Mouse (Mus musculus): Measurements from ENCODE around the gene Pgbd5. TPM values are rescaled to one million over a fixed set of nuclear protein-coding genes. Genes with fewer than 3 reads are reported as not detected.

The Pgbd5 gene
- 4.7 and 7.6 TPM in 2 replicates for total RNA-seq (2021)
- long read RNA-seq, transcript Pgbd5-201 (7 exons, 2,824 nt), result major isoform, 6 of 8 reads
- long read RNA-seq, partial matches to known transcripts, result 0 of 8 reads
- long read RNA-seq, other reads (novel, unspliced or antisense), result 2 of 8 reads

- DNase-seq, result no peak
Measured at GRCm38 (mm10) chr8:124439558-124439957, at the start of gene Pgbd5. Gene Pgbd5 (minus strand): TSS chr8:124439658.

DNA sequence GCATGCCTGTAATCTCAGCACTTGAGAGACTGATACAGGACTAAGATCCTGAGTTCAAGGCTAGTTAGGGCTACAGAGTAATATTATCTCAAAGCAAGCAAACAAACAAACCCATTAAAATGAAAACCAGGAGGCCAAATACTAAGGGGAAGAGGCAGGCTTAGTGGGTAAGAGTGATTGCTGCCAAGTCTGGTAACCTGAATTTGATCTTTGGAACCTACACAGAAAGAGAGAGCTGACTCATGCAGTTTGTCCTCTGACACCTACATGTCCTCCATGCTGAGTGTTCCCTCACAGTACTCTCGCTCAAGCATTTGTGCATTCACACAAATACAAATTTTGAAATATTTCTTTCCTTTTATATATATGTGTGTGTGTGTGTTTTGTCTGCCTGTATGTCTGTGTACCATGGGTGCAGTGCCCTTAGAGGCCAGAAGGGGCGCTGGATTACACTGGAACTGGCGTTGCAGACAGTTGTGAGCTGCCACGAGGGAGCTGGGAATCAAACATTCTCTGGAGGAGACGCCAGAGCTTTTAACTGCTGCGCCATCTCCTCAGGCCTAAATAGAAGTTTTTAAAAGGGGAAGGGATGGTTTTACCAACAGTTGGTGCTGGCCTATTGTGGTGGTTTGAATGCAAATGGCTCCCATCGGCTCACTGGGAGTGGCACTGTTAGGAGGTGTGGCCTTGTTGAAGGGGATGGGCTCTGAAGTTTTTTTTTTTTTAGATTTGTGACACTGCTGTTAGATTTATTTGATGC is 44.1 kb upstream of the Pgbd5 start:
- DNase-seq, result no peak

DNA sequence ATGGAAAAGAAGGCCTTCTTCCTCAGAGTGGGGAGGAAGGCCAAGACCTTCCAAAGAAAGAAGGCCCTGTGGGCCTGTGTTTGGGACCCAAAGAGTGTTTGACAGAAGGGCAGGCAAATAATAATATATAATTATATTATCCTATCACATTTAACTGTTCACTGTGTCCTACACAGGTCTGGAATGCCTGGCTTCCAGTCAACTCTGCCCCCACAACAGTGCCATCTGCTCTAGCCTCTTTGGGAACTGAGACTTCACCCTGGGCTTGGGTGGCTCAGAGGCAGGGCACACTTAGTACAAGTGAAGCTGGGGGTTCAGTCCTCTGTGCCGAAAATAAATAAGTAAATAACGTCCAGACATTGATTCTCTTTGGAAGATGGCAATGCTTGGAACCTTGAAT is 43.3 kb upstream of the Pgbd5 start:
- DNase-seq, result no peak

DNA sequence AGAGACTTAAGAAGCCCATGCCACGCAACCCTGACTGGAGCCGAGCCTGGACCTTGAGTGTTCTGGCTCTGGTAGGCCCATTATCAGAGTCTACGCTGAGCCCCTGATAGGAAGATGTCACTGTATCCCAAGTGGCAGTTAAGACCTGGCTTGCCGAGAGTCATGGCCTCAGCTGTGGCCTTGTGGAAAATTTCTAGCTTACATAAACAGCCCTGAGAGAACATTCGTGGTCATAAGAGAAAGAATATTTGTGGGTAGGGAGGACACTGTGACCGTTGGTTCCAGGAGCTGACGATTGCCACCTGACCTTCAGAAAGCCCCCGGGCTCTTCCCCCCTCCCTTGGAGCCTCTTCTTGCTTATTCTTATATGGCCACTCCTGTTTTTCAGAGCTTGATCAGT is 40.9 kb upstream of the Pgbd5 start:
- no peak for DNase-seq

GRCm38 (mm10) chr8:124479251-124479650 is 39.8 kb upstream of the Pgbd5 start:
- DNase-seq, result no peak

GRCm38 (mm10) chr8:124476701-124477100 is 37.2 kb upstream of the Pgbd5 start:
- DNase-seq, result no peak

DNA sequence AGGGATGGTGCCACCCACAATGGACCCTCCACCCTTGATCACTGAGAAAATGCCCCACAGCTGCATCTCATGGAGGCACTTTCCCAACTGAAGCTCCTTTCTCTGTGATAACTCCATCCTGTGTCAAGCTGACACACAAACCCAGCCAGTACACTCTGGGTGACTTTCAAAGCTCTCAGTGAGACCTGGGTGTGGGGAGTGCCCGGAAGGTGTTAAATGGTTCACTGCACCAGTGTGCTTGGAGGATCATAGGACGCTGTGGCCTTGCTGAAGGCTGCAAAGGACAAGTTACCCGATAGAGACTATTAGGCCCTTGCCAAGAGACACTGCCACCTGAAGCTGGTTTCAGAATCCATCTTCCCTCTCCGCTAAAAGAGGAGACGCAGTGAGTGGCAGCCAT is 36.2 kb upstream of the Pgbd5 start:
- no peak for DNase-seq

DNA sequence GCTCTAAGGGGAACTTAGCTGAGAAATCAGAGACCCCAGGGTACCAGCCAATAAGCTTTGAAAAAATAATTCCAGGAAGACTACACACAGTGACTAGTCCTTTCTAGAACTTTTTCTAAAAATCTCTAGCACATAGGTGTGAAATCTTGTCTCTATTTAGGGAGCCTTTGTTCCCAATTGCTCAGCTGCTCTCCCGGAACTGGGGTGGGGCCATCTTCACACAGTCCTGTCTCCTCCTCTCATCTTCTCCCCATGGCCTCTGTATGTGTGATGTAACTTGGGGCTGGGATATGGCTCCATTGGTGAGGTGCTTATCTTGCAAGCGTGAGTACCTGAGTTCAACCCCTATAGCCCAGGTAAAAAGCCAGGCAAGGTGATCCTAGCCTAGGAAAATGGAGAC is 25.2 kb upstream of the Pgbd5 start:
- no peak for DNase-seq

GRCm38 (mm10) chr8:124463111-124463510 is 23.7 kb upstream of the Pgbd5 start:
- no peak for DNase-seq

- no peak for DNase-seq
Measured at GRCm38 (mm10) chr8:124462192-124462591, 22.7 kb upstream of the Pgbd5 start.

- no peak for DNase-seq
Measured at GRCm38 (mm10) chr8:124461103-124461502, 21.6 kb upstream of the Pgbd5 start.

- DNase-seq, result no peak
Measured at GRCm38 (mm10) chr8:124460660-124461059, 21.2 kb upstream of the Pgbd5 start.

DNA sequence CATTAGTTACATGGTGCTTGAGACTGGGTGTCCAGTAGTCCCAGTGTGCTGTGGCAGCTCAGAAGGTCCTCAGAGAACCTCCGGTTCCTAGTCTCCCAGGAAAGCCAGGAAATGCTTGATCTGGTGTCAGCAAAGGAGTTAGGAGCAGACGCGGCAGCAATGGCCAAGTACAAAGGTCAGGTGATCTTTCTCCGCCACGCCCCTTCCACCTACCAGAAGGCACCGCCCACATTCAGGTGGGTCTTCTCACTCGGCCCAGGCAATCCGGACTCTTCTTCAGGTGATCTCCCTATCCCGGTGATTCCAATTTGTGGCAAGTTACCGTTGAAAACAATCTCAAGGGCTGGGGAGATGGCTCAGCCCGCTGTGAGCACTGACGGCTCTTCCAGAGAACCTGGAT is 20.2 kb upstream of the Pgbd5 start:
- no peak for DNase-seq

DNA sequence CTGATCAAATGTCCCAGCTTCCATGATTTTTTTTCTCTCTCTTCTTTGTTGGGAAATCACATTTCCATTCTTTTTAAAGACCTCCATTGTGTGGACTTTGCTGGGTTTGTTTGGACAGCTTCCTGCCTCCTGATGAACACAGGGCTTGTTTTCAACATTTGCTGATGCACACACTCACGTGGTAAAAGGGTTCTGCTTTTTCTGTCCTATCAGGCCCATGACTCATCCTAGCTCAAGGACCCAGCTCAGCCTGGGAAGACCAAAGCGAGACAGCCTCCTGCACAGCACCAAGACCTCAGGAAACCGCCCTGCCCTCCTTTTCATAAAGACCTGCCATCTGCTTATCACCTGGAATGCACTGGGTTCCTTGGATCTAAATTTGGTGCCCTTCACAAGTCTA is 15.9 kb upstream of the Pgbd5 start:
- DNase-seq, result peak; percentile 34

- no peak for DNase-seq
Measured at GRCm38 (mm10) chr8:124450192-124450895, 10.9 kb upstream of the Pgbd5 start.

DNA sequence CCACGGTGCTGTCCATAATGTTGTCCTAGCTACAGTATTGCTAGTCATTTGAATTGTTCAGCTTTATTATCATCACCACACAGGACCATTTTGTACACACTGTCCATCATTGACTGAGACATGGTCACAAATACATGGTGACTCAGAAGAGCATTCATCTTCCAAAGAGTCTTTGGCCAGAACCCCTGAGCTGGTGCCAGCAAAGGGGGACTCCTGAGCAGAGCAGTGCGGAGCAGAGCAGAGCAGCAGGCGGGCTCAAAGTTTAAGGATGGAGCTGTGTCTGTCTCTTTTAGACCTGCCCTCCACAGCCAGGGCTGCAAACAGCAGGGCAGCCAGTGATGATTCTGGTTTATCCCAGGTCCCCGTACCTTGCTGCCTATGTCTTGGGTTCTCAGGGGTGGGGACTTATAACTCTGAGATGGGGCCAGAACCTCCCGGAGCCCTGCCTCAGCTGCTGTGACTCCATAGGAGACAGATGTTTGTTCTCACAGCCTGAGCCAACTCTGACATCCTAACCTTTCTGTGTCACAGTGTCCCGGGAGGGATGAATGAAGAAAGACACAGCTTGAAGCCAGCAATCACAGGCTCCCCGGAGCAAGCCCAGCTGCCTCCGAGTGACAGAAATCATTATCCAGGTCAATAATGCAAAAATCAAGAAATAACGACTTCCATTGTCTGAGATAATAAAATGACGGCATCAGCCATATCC is 9.7 kb upstream of the Pgbd5 start:
- peak; percentile 15 for DNase-seq

DNA sequence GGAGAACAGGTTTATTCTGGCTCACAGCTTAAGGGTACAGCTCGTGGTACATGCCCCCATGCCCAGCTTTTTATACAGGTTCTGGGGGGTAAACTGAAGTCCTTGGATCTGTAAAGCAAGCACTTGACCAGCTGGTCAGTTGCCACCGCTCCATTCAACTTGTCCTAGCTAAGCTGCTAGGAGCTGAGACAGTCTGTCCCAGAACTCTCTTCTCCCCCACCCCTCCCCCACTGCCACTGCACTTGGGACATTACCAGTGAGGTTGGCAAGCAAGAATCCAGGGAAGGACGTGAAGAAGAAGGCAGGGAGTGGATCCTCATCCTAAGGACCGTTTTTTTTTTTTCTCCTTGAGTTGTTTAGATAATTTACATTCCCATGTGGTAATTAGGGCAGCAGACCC is 2.7 kb downstream of the Pgbd5 start:
- DNase-seq, result no peak

GRCm38 (mm10) chr8:124435707-124436243 is 3.7 kb downstream of the Pgbd5 start:
- no peak for DNase-seq

DNA sequence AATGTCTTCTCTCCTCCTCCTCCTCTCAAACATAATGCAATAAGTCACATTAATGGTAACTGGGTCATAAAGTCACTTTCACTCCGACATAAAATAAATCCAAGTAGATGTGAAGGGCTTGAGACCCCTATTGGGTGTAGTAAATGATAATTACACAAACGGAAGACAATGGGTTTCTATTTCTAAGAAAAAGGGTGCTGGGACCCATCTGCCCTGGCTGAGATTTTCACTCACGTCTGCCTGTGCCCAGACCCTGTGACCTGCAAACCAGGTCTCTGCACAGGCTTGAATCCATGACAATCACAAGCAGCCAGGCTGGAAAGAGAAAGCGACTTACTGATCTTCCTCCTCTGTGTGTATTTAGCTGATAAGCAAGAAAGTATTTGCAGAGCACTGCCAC is 4.3 kb downstream of the Pgbd5 start:
- DNase-seq, result no peak

DNA sequence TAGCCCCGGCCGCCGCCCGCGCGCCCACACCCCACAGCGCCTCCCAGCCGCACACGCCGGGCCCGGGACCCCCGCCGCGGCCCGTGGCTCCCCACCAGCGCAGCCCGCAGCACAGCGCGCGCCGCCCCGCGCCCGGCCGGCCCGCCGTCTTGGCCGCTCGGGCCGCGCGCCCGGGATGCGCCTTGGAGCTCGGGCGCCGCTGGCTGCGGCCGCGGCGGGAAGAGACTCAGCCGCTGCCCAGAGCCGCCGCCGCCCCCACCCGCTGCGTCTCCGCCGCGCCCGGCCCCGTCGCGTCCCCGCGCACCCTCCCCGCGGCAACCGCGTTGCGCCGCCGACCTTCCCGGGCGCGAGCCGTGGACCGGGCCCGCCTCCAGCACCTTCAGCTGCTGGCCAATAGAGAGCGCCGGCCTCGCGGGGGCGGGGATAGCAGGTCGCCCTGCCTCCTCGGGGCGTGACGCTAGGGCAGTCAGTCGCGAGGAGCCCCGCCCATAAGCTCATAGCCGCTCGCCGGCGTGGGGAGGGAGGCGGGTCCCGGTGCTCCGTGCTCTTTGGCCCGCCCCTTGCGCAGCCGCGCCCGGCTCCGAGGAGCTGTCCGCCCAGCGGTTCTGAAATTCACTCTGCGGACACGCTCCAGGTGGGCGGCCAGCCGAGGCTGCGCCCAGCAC is 5.2 kb downstream of the Pgbd5 start:
- peak; percentile 98 for DNase-seq

- peak; percentile 23 for DNase-seq
Measured at GRCm38 (mm10) chr8:124433451-124434125, 5.9 kb downstream of the Pgbd5 start.

DNA sequence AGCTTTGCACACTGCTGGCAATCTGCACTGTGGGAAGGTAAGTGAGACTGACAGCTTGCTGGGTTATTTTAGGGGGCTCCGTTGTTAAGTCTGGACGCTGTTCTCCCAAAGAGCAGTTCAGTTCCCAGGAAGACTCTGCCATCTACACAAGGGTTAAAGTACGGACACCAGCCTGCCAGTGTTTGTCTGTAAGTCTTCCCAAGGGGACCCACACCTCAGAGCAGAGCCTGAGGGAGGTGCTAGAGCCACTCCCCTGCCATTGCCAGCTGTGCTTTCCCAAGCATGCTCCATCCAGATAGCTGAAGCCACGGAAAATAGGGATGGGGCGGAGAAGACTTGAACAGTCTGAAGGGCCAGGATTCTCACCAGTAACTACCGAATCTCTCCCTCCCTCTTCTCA is 8.6 kb downstream of the Pgbd5 start:
- no peak for DNase-seq

Data from adrenal gland, postnatal 25 days (tissue).